Mouse (Mus musculus) A20 (cell line): ENCODE measurements around the gene Galntl6.

Source experiments
- DNase-seq: peaks from one replicate; pipeline ENCODE4 v3.0.0-alpha.2; 2011; ENCODE audit warnings: low read depth, low spot score

Gene Galntl6

DNA sequence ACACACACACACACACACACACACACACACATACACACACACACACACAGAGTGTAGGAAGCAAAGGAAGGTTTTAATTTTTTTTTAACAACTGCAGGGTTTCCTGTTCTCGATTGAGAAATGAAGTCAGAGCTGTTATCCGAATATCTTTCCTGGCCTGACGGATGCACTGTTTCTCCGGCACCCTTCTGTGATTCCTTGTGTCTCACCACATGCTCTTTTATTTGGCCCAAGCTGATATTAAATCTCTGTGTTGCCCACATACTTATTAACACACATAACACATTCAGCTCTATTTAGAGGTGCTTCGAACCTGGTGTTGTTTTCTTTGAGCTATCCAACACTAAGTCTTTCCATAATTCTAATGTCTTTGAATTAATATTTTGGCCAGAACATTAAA lies 1069.0 kb downstream of the Galntl6 start:
- DNase-seq, result no peak

DNA sequence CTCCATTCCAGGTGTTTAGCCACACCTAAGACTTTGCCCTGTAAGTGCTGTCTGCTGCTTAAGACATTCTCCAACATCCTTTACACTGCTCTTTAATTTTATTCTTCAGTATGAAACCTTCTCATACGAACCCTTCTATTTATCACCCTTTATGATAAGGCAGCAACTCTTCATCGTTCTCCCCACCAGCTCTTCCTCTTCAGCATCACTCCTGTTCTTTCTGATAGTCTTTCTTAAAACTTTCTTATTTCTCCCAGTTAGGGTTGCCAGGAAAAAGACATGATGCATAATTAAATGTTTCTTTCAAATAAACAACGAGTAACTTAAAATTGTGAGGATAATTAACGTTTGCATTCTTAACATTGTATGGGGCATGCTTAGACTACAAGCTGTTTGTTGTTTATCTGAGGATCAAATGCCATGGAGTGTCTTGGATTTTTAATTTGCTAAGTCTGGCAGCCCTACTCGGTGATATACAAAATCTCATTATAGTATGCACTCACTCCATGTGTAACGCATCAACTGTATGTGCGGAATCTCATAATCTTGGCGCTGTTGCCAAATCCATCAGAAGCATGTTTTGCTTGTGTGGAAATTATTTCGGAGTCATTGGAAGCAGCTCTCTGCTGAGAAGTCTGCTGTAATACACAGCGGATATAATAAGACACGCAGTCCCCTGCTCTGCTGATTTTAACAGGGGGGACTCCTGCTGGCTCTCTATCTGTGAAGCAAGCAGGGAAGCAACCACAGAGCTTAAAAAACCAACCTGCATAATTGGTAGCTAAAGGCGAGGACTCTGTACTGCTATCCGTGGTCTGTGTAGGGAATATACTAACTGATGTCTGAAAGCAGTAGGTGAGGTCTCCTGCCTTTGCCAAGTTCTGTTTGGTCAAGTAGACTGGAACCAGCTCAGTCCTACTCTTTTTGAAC lies 1069.7 kb downstream of the Galntl6 start:
- DNase-seq, result no peak

DNA sequence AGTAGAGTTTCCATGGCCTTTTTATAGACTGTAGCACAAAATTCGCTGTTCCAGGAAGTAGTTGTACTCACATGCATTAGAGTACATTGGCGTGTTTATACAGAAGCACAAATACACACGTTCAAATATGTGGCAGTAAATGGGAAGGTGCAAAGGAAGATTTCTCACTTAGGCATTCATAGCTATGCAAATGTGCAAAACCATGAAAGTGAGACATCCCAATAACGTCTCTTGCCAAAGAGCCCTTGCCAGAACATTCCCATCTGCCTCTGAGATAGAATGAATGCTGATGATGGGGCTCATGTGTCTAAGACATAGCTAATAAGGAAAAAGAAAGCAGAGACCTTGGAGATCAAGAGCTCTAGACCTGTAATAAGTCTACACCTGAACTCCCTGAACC lies 1071.0 kb downstream of the Galntl6 start:
- no peak for DNase-seq

- DNase-seq, result no peak
These were observed 1075.1 kb downstream of the Galntl6 start for GRCm38 (mm10) chr8:57837384-57837783.

DNA sequence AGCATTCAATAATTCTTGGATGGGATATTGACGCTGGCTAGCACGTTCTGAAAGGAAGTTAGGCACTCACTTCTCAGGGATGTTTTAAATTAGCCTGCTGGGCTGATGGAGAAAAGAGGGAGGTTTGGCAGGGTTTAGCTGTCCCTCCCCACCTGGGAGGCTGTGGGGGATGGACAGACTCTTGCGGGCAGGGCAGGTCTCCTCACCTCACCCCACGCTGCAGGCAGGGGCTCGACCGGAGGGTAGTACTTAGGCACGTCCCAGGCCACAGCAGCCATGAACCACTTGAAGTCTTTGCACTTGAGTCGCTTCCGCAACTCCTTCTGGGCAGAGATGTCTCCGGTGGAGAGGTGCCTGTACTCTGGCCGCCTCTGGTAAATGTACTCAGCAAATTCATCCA lies 1075.5 kb downstream of the Galntl6 start:
- no peak for DNase-seq

GRCm38 (mm10) chr8:57836201-57836883 lies 1076.1 kb downstream of the Galntl6 start:
- no peak for DNase-seq

GRCm38 (mm10) chr8:57823151-57823550 lies 1089.3 kb downstream of the Galntl6 start:
- DNase-seq, result no peak

DNA sequence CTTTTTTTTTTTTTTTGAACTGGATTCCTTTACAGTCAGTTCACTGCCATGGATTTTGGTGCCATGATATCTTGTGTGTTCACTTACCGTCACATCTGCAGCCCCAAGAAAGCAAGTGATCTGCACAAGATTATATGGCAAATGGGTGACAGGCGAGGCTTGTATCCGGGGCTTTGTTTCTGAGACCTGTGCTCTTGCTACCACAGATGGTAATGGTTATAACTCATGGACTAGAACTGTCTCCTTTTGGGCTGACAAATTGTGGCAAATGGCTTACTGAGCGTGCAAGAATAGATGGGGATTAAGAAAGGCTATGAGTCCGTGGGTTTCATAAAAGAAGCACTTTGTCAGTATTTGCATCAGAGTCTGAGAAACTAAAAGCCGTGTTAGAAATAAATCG lies 1096.4 kb downstream of the Galntl6 start:
- no peak for DNase-seq

GRCm38 (mm10) chr8:57807060-57807459 lies 1105.4 kb downstream of the Galntl6 start:
- no peak for DNase-seq

- no peak for DNase-seq
These were observed 1107.3 kb downstream of the Galntl6 start for GRCm38 (mm10) chr8:57805094-57805493.

- no peak for DNase-seq
These were observed 1108.6 kb downstream of the Galntl6 start for GRCm38 (mm10) chr8:57803821-57804220.

- DNase-seq, result no peak
These were observed 1111.2 kb downstream of the Galntl6 start for GRCm38 (mm10) chr8:57801197-57801596.

DNA sequence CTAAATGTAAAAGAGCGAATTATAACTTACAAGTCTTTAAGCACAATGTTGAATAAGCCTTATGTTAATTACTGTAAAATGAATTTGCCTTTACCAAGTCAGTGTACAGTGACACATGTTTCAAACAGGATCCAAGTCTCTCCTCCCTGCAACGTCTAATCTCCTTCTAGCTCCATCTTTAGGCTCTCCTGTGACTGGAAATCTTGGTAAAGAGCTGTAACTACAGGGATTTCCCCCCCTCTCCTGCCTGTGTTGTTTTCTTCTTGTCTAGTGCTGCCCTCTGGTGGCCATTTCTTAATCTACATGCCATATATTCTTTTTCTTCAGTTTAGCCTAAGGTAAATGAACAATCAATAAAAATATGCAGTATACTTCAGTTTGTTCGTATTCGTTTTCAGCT lies 1112.1 kb downstream of the Galntl6 start:
- peak; percentile 77 for DNase-seq

- no peak for DNase-seq
These were observed 1112.6 kb downstream of the Galntl6 start for GRCm38 (mm10) chr8:57799797-57800204.

- DNase-seq, result no peak
These were observed 1119.0 kb downstream of the Galntl6 start for GRCm38 (mm10) chr8:57793455-57793854.

DNA sequence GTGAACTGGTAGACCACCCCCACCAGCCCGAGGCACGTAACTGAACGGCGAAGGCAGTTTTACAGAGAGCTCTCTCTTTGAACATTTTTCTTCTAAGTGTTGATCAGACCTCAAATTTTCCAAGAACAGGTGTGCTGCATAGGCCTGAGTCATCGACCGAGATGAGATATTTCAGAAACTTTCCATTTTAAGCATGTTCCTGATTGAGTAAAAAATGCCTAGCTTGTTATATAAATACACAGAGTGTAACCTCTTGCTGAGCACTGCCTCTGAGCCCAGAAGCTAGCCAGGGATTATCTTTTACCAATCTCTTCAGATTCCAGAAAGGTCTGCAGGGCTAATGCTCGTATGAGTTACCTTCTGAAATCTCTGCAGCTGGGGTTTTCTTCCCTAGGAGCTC lies 1120.2 kb downstream of the Galntl6 start:
- no peak for DNase-seq

- peak; percentile 22 for DNase-seq
These were observed 1121.1 kb downstream of the Galntl6 start for GRCm38 (mm10) chr8:57791309-57791721.

DNA sequence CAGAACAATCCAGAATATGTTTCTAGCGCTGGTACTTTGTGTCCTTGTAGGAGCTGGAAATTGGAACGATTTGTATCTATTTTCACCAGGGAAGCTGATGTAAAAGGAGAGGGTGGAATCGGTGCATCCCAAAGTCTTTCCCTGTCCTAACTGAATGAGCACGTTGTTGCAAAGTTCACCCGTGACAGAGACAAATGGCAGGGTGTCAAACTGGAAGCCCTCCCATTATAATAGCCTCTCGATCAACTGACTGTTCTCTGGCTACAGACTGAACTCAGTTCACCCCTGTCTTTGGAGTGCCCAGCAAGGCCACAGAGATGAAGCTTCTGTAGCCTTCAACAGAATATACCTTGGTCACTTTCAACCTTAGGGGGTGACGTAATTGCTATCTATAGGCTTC lies 1132.9 kb downstream of the Galntl6 start:
- DNase-seq, result no peak

DNA sequence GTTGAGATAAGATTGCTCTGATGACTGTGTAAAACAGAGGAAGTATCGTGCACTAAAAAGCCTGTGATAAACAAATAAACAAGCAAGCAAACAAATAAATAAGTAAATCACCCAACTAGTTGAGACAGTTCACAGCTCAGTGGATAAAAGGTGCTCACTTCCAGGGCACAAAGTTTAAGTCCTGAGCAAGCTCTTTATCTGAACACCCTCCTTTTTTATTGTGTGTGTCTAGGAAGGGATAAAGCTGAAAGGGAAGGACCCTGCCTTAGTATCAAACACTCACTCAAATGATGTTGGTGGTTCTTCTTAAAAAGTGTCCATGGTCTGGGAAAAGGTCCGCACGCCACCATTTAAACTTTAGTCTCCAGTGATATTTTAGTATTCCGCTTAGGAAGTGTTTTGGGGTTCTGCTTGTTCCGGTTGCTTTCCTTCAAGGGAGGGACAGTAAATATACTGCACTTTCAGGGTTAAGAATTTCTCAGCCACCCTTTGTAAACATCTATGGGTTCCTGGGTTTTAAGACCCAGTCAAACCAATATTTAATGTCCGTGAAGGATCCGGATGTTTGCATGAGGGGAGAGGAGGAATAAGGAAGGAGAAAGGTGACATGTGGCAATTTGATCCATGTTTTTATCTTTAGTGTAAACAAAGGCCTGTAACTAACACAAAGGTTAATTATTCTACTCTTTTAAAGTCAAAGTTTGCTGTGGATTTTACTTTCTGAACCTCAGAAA lies 1134.3 kb downstream of the Galntl6 start:
- no peak for DNase-seq

DNA sequence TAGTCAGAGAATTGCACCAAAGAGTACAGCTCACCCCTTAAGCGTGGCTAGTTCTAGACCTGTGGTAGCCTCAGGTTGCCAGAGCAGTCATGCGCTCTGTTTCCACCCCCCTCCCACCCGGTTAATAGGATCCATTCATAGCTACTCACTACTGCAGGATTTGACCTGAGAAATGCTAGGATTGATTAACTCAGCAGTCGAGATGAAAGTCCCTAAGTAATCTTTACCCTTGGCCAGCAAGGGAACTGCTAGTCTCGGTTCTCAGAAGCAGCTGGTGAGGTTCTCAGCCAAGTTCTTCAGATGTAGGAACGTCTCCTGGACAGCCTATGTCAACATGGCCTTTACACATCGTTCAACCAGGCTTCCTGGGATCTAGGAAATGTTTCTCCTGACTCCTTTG lies 1135.7 kb downstream of the Galntl6 start:
- DNase-seq, result no peak

GRCm38 (mm10) chr8:57772732-57773265 lies 1139.6 kb downstream of the Galntl6 start:
- DNase-seq, result no peak

DNA sequence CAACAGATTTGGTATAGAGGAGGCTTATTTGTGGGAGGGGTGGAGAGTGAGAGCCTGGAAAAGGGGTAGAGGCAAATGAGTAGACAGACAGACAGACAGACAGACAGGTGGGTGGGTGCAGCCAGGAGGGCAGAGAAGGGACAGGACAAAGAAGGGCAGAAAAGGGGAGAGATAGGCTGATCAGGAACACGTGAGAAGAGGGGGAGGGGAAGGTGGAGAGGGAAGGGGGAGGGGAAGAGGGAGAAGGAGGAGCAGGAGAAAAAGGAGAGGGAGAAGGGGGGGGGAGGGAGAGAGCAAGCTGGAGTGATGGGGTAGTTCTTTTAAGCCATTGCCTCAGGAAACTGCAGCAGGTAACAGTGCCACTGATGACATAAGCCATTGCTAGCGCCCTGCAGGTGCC lies 1144.9 kb downstream of the Galntl6 start:
- no peak for DNase-seq
